Mouse (Mus musculus) heart, postnatal 4 days (tissue): ENCODE measurements around the gene Tbcc. TPM values are rescaled to one million over a fixed set of nuclear protein-coding genes. Genes with fewer than 3 reads are reported as not detected.
A peak's percentile ranks its signal among the peaks of the same experiment; 100 is the strongest.

Source experiments
- DNase-seq: peaks from one replicate; pipeline ENCODE4 v3.0.0; 2021
- total RNA-seq, 2 experiments: library from RNA; stranded (reverse); gene quantifications; 2 replicates each; pipeline ENCODE4 v1.2.3; 2021

Tbcc gene
- total RNA-seq, 2 experiments from 2014 or later = 23.5 to 26.2 TPM

DNA sequence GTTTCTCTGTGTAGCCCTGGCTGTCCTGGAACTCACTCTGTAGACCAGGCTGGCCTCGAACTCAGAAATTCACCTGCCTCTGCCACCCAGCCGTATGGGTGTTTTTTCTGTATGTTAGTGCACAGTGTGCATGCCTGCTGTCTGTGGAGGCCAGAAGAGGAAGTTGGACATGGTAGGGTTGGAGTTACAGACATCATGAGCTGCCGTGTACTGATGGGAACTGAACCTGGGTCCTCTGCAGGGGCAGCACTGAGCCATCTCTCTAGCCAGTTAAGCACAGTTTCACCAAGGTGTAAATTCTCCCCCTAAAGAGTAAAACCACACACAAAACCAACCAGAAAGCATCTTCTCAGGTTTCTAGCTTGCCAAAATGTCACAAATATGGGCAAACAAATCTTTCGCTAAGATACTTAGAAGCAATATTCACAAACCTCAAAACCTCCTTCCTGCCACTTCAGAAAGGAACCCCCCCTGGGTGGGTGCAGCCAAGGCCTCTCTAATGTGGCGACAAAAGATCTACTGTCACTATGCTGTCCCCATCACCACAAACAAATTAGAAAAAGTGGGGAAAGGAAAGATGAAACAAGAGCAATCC is 20.2 kb upstream of the Tbcc start:
- no peak for DNase-seq

DNA sequence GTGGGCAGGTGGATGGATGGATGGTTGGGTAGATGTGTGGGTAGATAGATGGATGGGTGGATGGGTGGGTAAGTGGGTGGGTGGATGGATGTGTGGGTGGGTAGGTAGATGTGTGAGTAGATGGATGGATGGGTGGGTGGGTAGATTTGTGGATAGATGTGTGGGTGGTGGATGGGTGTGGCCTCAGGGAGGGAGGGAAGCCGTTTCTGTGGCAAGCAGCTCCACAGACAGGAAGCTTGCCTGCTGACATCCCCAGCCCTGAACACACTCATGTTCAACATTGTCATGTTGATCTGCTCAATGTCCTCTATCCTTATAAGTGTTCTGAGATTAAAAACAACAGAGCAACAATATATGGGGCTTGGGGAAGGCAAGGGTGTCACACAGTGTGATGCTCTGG is 19.6 kb upstream of the Tbcc start:
- DNase-seq = no peak

DNA sequence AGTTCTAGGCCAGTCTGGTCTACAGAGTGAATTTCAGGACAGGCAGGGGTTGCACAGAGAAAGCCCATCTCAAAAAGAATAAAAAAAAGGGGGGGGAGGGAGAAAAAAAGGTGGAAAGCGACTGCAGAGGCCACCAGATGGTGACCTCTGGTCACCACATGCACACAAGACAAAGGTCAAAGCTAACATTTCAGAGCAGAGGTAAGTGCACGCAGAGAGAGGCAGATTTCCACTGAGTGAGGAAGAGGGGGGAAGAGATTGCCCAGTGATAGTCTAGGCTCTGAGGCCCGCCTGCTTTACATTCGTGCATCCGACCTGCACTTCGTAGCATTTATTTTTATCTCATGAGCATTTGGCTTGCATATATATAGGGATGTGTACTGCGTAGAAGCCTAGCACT is 17.7 kb upstream of the Tbcc start:
- DNase-seq = no peak

DNA sequence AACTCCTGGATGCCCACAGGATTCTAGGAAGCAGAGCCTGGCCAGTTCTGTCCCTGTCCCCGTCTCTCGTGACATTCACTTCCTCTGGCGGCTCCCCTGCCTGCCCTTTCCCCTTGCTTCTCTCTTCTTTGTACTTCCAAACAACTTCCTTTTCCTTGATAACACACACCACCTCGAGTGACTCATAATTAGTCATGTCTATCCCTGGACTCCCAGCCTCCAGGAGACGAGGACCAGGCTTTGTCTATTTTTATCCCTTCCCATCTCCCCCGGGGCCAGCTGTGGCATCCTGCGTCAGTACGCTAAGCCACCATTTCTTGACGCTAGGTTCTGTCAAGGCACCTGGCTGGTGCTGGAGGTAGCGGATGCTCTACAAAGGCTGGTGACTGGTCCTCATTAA is 16.4 kb upstream of the Tbcc start:
- peak; percentile 73 for DNase-seq

DNA sequence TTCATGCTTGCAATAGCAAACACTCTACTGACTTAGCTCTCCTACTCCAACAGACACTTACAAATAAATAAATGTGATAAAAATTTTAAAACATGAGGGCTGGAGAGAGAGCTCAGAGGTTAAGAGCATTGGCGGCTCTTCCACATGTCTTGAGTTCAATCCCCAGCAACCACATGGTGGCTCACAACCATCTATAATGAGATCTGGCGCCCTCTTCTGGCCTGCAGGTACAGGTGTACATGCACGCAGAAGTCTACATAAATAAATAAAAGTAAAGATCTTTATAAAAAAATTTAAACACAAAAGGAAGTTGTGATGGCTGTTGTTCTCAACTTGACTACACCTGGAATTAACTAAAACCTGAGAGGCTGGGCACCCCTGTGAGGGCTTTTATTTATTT is 14.9 kb upstream of the Tbcc start:
- DNase-seq = no peak

DNA sequence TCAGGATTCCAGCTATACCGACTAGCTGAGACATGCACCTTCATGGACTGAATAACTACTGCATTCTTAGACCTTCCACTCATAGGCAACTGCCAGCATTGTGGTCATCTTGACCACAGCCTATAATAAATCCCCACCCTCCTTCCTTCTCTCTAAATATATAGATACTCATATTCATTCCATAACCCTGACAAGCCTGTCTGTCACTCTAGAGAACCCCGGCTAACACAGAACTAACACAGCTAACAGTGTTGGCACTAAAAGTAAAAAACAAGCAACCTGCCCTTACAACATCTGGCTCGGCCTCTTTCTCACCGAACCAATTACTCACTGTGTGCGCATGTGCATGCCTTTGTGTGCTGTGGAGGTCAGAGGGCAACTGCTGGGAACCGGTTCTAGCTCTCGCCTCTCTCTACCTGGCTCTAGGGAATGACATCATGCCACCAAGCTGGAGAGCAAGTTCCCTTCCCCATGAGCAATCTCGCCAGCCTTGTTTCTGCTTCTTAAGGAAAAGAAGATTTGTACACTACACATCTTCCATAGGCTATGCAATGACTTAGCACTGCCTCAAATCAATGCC is 14.0 kb upstream of the Tbcc start:
- DNase-seq = no peak

DNA sequence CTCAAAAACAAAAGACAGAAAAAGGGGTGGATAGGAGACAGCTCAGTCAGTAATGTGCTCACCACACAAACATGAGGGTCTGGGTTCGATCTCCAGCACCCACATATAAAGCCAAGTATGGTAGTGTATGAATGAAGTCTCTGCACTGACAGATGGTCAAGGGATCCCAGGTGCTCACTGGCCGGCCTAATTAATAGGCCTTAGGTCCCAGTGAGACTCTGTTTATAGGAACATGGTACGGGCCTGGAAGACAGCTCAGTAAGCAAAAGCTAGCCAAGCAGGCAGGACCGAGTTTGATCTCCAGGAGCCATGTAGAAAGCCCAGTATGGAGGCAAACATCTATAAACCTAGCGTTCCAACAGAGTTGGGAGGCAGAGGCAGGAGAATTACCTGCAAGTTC is 13.4 kb upstream of the Tbcc start:
- no peak for DNase-seq

DNA sequence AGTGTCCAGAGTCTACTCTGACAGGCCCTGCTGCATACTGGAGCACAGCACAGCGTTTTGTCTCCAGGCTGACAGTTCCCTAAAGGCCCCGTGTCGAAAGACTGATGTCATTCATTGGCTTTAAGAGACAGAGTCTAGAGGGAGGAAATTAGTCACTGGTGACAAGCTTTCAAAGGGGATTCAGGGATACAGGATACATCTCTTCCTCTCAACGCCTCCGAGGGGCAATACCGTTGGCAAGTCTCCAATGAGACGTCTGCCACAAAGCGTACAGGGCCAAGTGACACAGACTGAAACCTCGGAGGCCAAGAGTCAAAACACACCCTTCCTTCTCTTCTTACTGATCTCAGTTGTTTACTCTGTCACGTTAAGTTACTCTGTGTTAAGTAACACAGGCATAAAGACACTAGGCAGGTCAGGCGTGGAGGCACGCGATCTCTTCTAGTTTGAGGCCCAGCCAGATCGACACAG is 10.6 kb upstream of the Tbcc start:
- peak; percentile 72 for DNase-seq

DNA sequence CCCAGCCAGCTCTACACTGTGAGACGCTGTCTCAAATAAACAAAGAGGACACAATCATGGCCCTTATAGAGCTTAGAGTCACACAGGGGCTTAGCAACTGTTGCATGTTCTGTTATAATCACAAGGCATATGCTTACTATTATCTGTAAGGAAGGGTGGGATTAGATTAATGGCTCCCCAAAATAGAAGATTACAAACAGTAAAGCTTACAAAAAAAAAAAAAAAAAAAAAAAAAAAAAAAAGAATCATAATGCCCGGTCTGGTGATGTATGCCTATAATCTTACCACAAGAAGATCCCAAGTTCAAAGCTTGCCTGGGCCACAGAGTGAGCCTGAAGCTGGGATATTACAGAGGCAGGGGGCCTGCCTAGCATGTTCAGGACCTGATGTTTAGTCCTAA is 10.2 kb upstream of the Tbcc start:
- DNase-seq = no peak

DNA sequence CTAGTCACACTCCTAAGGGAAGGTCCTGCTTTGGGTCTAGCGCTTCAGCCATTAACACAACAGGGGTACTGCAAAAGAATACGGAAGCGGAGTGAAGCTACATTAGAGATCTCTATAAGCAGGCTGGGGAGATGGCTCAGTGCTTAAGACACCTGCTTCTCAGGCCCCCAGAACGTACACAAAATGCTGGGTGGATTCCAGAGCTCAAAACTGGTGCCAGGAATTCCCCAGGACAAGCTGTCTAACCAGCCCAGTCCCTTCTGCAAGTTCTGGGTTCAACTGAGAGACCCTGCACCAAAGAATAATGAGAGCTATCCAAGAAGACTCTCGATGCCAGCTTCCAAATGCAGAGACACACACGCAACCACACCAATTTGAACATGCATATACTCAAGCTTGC is 8.8 kb upstream of the Tbcc start:
- no peak for DNase-seq

DNA sequence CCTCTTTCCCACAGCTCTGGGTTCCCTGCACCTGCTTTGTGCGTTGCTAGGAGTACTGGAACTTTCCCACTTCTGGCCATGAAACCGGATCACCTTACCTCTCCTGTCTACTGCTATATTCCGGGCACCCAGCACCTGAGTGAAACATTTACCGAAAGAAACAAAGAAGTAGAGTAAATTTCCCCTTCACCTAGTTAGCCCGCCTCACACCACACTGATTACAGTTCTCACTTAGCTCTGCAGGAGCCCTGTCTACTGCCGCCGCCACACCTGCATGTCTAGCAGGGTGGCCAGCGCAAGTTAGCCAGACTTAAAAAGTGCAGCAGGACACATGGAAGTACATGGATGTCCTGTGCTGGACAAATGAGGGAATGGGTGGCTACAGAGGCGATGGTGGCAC is 7.4 kb upstream of the Tbcc start:
- no peak for DNase-seq

DNA sequence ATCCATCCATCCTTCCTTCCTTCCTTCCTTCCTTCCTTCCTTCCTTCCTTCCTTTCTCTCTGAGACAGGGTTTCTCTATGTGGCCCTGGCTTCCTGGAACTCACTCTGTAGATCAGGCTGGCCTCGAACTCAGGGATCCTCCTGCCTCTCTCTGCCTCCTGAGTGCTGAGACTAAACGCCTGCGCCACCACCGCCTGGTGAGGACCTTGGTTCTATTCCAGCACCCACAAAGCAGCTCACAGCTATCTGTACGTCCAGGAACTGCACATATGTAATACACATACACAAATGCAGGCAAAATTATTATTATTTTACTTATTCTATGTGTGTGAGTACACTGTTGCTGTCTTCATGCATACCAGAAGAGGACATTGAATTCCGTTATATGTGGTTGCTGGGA is 5.7 kb upstream of the Tbcc start:
- no peak for DNase-seq

DNA sequence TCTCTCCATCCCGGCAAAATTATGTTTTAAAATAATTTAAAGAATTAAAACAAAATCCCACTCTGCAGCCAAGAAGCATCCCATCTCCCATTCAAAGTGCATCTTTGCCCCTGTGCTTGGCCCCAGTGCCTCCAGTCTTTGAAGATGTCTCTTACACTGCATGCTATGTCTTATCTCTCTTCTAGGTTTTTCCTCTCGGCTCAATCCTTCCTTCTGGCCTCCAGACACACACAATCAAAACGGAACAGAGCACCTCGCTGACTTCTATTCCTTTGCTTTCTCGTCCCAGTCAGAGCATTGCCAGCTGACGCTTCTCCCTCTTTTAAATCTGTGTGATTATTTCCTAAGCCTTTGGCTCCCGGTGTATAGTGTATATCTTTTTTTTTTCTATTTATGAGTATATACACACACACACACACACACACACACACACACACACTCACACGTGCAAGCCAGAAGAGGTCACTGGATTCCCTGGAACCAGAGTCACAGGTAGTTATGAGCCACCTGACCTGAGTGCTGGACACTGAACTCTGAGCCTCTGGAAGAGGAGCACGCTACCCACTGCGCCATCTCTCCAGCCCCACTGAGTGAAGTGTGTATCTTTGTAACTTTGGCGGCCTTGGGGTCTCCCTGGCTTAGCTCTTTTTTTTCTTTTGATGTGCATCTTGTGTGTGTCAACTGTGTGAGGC is 5.1 kb upstream of the Tbcc start:
- no peak for DNase-seq

DNA sequence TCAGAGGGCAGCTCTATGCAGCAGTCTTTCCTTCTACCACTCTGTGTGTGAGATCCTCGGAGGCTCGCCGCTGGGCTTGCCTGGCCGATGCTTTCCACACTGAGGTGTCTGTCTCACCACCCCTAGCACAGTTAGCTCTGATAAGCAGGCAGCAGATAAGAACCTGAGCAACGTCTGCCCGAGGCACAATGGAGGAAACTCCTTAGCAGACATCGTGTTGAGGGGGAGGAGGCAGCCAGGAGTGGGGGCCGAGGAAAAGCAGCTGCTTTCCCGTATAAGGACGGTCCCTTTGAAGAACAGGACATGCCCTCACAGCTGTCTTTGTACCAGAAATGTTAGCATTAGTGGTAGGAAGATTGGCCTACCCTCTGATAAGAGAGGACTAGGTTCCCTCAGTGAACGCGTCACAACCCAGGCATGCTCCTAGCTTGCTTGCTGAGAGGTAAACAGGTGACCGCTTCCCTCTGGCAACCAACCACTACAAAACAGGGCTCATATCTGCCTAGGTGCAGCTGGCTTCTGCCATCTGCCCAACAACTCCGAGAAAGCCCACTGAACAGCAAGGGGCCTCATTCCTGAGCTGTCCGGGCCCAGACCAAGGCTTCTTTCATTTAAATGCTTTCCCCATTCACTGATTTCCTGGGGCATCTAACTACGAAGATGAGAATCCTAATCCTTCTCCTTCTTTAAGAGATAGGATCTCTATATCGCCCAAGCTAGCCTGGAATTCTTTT is 4.4 kb upstream of the Tbcc start:
- DNase-seq = no peak

DNA sequence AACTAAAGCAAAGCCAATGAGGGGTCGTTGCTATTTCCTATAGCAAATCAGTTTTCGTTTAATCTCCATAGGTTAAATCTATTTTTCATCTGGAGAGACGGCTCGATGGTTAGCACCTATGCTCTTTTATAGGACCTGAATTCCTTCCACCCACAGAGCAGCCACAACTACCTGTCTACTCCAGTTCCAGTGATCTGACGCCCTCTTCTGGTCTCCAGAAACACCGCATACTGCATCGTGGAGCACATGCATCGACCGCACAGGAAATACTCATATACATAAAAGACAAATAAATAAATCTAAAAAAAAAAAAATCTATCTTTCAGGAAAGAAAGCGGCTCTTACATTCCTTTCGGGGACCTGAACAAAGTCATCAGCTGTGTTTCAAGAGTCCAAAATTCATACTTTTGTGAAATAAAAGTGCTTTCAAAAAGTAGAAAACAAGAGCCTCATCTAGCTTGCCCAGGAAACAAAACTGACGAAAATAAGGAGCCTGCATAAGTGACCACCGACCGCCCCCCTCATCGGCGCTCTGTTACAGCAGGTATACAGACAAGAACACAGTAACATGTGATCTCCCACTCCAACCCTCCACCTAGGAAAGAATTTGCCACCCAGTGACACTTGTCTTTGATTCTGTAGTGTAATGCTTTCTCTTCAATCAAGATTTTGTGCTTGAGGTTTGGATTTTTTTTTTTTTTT is 1.8 kb upstream of the Tbcc start:
- DNase-seq = peak; percentile 59

DNA sequence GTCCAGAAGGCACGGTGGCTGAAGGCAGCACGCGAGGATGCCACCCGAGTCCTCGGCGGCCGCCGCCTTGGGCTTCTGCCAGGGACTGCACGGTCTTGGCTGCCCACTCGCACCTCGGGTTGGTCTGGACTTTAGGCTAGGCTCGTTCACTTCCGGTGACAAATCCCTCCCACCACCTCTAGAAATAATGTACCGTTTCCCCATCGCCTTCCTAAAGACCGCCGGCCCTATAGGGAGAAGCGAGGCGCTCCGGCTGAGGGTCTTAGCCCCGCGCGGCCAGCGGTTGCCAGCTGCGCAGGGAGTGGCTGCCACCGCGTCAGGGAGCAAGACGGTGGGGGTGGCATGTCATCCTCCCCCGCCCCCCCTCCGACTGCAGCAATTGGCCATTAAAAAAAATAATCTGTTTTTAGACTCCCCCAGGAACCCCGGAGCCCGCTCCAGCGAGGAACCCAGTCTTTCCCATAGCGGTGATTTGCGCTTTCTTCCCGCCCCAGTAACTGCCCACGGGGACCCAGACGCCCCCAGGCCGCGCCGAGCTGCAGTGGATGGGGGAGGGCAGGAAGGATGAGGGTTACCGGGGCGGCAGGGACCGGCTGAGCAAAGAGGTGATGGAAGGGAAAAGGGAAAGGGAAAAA is 917 bp upstream of the Tbcc start:
- peak; percentile 86 for DNase-seq

DNA sequence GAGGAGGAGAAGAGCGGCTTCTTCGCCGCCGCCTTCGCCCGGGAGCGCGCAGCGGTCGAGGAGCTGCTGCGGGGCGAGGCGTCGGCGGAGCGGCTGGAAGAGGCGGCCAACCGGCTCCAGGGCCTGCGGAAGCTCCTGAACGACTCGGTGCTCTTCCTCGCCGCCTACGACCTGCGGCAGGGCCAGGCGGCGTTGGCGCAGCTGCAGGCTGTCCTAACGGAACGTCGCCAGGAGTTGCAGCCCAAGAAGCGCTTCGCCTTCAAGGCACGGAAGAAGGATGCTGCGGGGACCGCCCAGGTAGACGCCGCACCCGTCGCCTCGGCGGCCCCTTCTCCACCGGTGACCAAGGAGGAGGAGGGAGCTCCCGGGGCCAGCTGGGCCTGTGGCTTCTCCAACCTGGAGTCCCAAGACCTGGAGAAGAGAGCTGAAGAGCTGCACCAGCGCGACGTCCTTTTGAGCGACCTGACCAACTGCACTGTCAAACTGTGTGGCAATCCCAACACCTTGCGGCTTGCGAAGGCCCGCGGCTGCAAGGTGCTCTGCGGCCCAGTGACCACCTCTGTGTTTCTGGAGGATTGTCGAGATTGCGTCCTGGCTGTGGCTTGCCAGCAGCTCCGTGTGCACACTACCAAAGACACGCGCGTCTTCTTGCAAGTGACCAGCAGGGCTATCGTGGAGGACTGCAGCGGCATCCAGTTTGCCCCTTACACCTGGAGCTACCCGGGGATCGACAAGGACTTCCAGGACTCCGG is 535 bp downstream of the Tbcc start:
- DNase-seq = peak; percentile 52

DNA sequence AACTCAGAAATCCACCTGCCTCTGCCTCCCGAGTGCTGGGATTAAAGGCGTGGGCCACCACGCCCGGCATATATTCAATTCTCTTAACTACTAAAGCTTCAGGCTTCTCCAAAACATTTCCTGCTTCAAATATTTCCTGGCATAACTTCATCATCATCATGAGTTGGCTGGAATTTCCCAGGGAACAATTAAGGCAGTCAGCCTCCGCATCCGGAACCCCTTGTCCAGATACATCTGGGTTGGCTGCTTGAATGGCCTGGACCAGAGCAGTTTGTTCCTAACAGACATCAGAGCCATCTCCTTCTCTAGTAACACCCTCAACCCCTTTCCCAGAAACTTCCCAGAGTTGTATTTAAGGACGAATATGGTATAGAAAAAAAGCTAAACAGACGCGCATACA is 4.9 kb downstream of the Tbcc start:
- peak; percentile 25 for DNase-seq

DNA sequence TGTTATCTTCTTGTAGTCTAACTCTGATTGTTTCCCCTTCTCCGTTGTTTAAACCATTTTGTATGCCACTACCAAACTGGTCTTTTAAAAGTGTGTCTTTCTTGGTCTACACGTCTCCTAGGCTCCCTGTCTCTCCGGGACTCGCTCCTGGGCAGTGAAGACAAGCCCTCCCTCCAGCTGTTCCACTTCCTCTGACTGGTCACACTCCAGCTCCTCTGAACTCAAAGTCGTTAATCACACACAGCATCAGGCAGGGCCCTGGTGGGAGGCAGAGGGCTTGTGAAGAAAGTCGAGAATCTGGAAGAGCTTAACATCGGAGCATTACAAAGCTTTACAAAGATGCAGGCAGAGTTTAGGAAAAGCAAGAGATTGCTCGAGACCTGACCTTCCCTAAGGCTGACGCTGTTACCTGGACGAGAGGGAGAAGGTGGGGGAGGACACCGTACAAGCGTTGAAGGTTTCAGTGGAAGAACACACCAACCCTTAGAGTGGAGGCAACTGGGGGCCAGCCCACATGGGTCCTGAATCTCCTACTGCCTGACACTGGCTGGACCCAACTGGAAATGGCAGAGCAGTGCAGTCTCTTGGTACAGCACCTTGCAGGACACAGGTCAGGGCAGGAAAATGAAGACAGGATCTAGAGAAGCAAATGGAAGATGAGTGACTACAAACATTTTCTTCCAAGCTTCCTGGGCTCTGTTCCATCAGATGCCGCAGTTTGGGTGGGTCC is 6.9 kb downstream of the Tbcc start:
- DNase-seq = peak; percentile 4

DNA sequence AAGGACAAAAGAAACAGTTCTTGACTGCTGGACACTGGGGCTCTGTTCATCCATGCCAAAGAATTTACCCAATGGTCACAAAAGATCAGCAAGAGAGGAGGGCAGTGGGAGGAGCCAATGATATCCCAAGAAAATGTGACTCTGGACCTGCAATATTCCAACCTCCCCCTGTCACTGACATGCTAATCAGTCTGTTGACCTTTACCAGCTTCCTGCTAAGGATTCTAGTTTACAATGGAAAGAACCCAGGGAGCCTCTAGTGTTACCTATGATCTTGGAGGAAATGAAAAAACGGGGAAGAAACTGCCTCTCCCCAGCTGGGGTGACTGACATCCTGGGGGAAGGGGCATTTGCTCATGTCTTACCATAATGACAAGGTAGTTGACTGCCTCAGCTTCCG is 10.5 kb downstream of the Tbcc start:
- DNase-seq = no peak
